Mouse (Mus musculus) embryonic stem cell, embryonic (primary cell): ENCODE results near the gene Fam189b.

ENCODE experiments used
- CTCF ChIA-PET, 4 experiments: fragments of 300-600 bp in 2 of 4; fragments of 350-600 bp in 2 of 4; sonication (Branson Sonifier 250); formaldehyde crosslinking; loops; one replicate each; lab custom pipeline; 2022; ENCODE audit warnings: inconsistent platforms in 2 of 4; lab: Charles Lee
- POLR2A ChIA-PET, 4 experiments: fragments of 300-600 bp in 2 of 4; fragments of 350-600 bp in 2 of 4; sonication (Branson Sonifier 250); formaldehyde crosslinking; loops; one replicate each; lab custom pipeline; 2022; ENCODE audit warnings: antibody characterized with exemption in 4 of 4, inconsistent platforms in 1 of 4; lab: Charles Lee

Fam189b gene

DNA sequence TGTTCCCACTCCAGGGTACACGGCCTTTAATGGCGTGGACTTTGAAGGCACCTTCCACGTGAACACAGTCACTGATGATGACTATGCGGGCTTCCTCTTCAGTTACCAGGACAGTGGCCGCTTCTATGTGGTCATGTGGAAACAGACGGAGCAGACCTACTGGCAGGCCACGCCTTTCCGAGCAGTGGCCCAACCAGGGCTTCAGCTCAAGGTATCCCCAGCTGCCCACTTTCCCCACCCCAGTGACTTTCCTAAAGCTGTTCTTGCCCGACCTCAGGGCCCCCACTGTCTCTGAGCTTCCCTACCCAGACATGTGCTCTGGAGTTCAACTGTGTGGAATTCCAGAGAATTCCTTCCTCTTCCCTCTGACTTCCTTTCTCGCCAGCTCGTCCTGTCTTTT, 41.9 kb downstream of the Fam189b start:
- ChIA-PET POLR2A (interaction anchor here in 3 of 4 experiments (0.6 to 4.7 kb wide), 24 partner anchors 8 to 212 kb away, joined by 3 to 58 read pairs (median 6); partner anchors contain the start of genes Scamp3 (in 2 of the 3), Thbs3 (in 2 of the 3), Clk2 (in 1 of the 3) and Efna1 (in 1 of the 3)), CTCF (interaction anchor here in 3 of 4 experiments (0.5 to 3.9 kb wide), 7 partner anchors 19 to 256 kb away, joined by 3 to 40 read pairs (median 4); partner anchors contain the start of genes Krtcap2 (in 2 of the 3) and Trim46 (in 1 of the 3))

DNA sequence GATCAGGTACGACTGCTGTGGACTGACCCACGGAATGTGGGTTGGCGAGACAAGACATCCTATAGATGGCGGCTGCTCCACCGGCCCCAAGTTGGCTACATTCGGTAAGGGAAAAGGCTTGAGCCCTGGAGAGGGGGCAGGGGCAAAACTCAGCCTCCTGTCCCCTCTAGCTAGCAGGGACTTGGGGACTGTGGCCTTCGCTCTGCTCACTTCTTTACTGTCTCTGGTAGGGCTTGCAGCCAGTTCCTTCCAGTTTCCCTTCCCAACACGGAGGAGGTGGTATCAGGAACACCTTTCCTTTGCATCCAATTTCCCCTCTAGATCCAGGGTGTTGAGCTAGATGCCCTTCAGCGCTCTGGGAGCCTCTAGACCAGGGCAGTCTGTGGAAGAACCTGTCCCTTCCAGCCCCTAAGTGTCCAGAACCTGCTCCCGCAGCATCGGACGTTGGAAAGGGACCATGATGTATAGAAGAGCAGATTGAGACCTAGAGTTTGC, 42.4 kb downstream of the Fam189b start:
- POLR2A ChIA-PET: interaction anchor here in 3 of 4 experiments (0.6 to 4.7 kb wide), 45 partner anchors 8 to 231 kb away, joined by 3 to 58 read pairs (median 4); partner anchors contain the start of genes Thbs3 (in 3 of the 3), Fam189b (in 2 of the 3), Krtcap2 (in 2 of the 3) and Scamp3 (in 2 of the 3)
- CTCF ChIA-PET: interaction anchor here (0.5 to 3.9 kb wide), 10 partner anchors 16 to 256 kb away, joined by 3 to 40 read pairs (median 3); partner anchors contain the start of genes Krtcap2 (in 2 of the 4), Adam15 (in 1 of the 4) and Trim46 (in 1 of the 4)

DNA sequence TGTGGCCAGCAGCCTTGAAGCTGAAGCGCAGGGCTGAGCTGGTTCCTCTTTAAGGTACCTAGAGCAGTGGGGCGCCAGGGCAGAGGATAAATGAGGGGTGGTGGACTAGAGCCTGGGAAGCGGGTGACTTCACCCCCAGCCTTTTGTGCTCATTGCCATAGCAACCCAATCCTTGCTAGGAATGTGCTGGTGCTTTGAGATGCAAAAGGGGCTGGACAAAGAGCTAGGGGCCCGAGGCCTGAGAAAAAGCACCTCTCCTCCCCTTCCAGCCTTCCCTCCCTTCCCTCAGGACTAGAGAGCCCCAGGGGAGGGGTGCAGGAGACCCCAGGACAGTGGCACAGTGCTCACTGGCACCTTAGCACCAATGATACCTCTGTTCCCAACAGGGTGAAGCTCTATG, 43.0 kb downstream of the Fam189b start:
- ChIA-PET POLR2A (interaction anchor here (0.6 to 4.7 kb wide), 61 partner anchors 9 to 673 kb away, joined by 3 to 58 read pairs (median 4); partner anchors contain the start of genes Thbs3 (in 4 of the 4), Fam189b (in 3 of the 4), Scamp3 (in 3 of the 4) and Gba (in 2 of the 4)), CTCF (interaction anchor here in 3 of 4 experiments (0.6 to 3.9 kb wide), 13 partner anchors 12 to 547 kb away, joined by 3 to 40 read pairs (median 3); partner anchors contain the start of genes Krtcap2 (in 2 of the 3), Adam15 (in 1 of the 3), Hcn3 (in 1 of the 3) and Trim46 (in 1 of the 3))

DNA sequence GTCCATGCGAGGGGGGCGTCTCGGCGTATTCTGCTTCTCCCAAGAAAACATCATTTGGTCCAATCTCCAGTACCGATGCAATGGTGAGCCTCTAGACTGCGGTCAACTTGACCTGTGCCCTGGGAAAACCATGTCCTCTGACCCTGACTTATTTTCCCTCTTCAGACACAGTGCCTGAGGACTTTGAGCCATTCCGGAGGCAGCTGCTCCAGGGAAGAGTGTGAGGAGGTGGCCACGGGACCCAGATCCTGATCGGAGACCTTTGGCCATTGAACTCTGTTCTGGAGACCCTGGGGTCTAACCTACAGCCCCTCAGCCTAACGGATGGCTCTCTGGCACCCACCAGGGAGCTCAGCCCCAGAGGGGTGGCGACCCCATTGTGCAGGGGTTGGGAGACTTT, 43.4 kb downstream of the Fam189b start:
- ChIA-PET POLR2A (interaction anchor here (0.5 to 4.7 kb wide), 57 partner anchors 9 to 674 kb away, joined by 3 to 58 read pairs (median 4); partner anchors contain the start of genes Thbs3 (in 4 of the 4), Fam189b (in 3 of the 4), Scamp3 (in 3 of the 4) and Gba (in 2 of the 4)), CTCF (interaction anchor here in 3 of 4 experiments (0.5 to 3.9 kb wide), 14 partner anchors 12 to 547 kb away, joined by 3 to 40 read pairs (median 3); partner anchors contain the start of genes Krtcap2 (in 2 of the 3), Adam15 (in 1 of the 3), Hcn3 (in 1 of the 3) and Trim46 (in 1 of the 3))

DNA sequence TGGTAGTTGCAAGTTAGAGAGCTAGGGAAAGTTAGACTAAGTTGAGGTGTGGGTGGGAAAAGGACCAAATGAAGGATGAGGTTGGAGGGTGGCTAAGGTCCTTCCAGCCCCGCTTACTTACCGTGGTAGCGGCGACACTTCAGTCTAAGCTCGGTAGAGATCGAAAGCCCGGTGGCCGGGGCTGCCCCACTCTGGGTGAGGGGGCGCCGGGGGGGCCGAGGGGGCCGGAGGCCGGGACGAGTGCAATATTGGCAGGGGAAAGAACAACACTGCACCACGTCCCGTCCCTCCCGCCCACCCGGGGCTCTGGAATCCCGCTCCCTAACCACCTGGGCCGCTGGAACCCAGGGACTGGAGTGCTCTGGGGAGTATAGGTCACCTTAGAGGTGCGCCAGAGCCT, 44.0 kb downstream of the Fam189b start, which contains the start of gene Mtx1:
Gene Mtx1 (minus strand): TSS at position 189 of the 400 bp plus-strand sequence.
- POLR2A ChIA-PET: interaction anchor here (0.5 to 4.7 kb wide), 33 partner anchors 9 to 653 kb away, joined by 3 to 58 read pairs (median 4); partner anchors contain the start of genes Thbs3 (in 3 of the 4), Hcn3 (in 2 of the 4), Krtcap2 (in 2 of the 4) and Scamp3 (in 2 of the 4)
- CTCF ChIA-PET: interaction anchor here in 3 of 4 experiments (0.5 to 3.9 kb wide), 9 partner anchors 13 to 223 kb away, joined by 3 to 40 read pairs (median 4); partner anchors contain the start of genes Krtcap2 (in 3 of the 3) and Trim46 (in 2 of the 3)

DNA sequence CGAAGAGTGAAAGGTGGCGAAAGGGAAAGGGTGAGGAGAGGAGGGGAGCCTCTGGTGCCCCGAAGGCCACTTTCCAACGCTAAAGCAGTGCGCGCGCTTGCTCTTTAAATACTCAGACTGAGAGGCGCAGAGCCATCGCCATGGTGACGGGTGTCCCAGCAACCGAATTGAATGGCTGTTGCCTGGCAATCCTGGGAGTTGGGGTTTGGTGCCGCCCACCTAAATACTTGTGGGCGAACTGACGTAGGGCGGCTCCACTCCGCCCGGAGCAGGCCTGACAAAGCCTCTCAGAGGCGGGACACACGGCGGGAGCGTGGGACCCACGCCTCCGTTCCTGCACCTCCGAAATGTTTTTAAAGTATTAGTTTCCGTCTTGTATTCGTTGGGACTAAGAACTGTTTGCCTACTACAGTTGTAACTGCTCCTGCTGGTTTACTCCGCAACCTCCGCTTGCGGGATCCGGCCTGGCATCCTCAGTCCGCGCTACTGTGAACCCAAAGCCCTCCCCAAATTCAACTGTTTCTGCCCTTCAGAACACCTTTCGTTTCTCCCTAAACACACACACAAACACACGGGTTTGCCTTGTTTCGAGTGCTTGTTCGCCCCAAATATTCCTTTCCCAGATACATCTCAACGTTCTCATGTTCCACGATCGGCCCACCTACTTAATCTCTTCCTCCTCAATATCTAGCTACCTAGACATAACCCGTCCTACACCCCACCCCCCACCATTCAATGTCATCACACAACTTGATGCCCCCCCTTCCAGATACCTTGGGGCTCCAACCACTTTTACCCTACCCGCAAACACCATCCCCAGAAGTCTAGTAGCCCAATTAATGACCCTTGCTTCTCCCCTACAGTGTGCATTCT, 44.6 kb downstream of the Fam189b start:
- POLR2A ChIA-PET: interaction anchor here in 3 of 4 experiments (0.5 to 4.7 kb wide), 13 partner anchors 9 to 653 kb away, joined by 3 to 58 read pairs (median 11); partner anchors contain the start of genes Krtcap2 (in 2 of the 3), Thbs3 (in 2 of the 3), Trim46 (in 2 of the 3) and Gba (in 1 of the 3)
- CTCF ChIA-PET: interaction anchor here in 3 of 4 experiments (0.6 to 3.9 kb wide), 7 partner anchors 16 to 228 kb away, joined by 3 to 40 read pairs (median 3); partner anchors contain the start of genes Krtcap2 (in 3 of the 3) and Trim46 (in 2 of the 3)

DNA sequence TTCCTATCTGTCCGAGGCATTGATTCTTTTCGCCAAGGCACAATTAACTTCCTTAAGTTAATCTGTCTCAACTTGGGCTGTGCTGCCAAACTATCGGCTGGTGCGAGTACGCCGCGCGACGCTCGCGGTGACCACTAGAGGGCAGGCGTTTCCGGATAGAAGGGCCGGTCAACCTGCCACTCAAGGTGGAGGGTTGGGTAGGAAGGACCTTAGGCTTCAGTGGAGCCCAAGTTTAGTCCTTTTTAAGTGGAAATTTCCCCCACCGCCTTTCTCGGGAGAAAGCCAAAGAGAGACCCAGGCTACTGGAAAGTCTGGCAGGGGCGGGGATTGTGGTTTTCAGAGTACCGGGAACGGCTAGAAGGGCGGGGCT, 45.2 kb downstream of the Fam189b start:
- ChIA-PET CTCF (no interaction called here), POLR2A (no interaction called here)

DNA sequence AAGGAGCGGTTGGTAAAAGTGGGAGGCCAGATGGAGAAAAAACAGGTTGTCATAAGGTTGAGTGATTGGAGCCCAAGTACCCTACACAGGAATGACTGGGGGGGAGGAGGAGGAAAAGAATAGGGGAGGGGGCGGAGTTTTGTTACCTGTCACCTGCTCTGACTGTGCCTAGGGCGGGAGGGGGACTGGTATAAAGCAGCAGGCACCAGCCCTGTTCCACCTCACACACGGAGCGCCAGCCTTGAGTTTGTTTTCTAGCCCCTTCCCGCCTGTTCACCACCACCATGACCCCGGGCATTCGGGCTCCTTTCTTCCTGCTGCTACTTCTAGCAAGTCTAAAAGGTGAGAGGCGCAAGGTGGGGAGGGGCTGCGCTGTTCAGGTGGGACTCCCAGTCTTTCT, 45.9 kb downstream of the Fam189b start, which contains the start of gene Muc1:
Gene Muc1 (plus strand): TSS at position 222 of the 400 bp plus-strand sequence.
- CTCF ChIA-PET: interaction anchor here in 1 of 4 experiments (1.3 to 6.7 kb wide), 2 partner anchors 16 to 92 kb away, joined by 5 to 81 read pairs; partner anchors contain the start of genes Krtcap2 and Trim46
- POLR2A ChIA-PET: interaction anchor here in 2 of 4 experiments (0.8 to 1.4 kb wide), 3 partner anchors 15 to 178 kb away, joined by 3 to 4 read pairs (median 3); partner anchors contain the start of gene Krtcap2 (in 1 of the 2)

DNA sequence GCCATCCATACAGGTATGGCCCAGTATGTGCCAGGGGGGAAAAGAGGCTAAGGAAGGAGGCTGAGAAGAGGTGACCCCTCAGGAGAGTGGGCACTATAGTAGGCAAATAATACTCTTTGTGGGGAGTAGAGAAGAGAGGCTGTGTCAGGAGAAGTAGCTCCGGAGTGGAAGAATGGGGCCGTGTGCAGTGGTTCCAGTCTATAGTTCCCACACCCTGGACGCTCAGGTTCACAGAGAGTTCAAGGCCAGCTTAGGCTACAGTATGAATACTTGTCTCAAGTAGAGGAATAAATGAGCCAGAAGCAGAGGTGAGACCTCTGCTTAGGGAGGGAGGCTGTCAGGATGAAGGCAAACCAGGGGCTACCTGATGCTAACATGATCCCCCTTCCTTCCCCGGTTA, 46.3 kb downstream of the Fam189b start:
- CTCF ChIA-PET: interaction anchor here in 2 of 4 experiments (0.5 to 6.7 kb wide), 6 partner anchors 13 to 653 kb away, joined by 3 to 81 read pairs (median 3); partner anchors contain the start of genes Krtcap2 (in 1 of the 2) and Trim46 (in 1 of the 2)
- POLR2A ChIA-PET: interaction anchor here in 2 of 4 experiments (0.8 to 1.4 kb wide), 3 partner anchors 15 to 177 kb away, joined by 3 to 4 read pairs (median 3); partner anchors contain the start of gene Krtcap2 (in 1 of the 2)

DNA sequence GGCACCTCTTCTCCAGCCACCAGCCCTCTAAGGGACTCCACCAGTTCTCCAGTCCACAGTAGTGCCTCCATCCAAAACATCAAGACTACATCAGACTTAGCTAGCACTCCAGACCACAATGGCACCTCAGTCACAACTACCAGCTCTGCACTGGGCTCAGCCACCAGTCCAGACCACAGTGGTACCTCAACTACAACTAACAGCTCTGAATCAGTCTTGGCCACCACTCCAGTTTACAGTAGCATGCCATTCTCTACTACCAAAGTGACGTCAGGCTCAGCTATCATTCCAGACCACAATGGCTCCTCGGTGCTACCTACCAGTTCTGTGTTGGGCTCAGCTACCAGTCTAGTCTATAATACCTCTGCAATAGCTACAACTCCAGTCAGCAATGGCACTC, 47.6 kb downstream of the Fam189b start:
- POLR2A ChIA-PET: interaction anchor here in 3 of 4 experiments (0.6 to 1.7 kb wide), 11 partner anchors 13 to 235 kb away, joined by 3 to 7 read pairs (median 3); partner anchors contain the start of genes Fam189b (in 1 of the 3) and Thbs3 (in 1 of the 3)
- CTCF ChIA-PET: interaction anchor here (0.6 to 6.7 kb wide), 8 partner anchors 12 to 16 kb away, joined by 3 to 81 read pairs (median 4); partner anchors contain the start of genes Krtcap2 (in 3 of the 4) and Trim46 (in 3 of the 4)

DNA sequence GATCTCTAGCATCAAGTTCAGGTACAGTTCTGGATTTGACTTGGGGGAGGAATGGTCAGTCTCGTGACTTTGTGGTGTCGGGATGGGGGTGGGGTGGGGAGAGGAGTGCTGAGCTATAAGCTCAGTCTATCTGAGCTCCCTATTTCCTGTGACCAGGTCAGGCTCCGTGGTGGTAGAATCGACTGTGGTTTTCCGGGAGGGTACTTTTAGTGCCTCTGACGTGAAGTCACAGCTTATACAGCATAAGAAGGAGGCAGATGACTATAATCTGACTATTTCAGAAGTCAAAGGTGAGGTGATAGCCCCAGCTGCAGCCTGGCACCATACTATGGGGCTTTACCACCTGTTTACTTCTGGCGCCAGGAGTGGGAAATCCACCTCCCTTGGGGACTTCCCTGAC, 48.4 kb downstream of the Fam189b start:
- CTCF ChIA-PET: interaction anchor here (0.5 to 6.7 kb wide), 7 partner anchors 11 to 218 kb away, joined by 3 to 81 read pairs (median 6); partner anchors contain the start of genes Krtcap2 (in 3 of the 4) and Trim46 (in 3 of the 4)
- POLR2A ChIA-PET: interaction anchor here in 3 of 4 experiments (0.7 to 1.7 kb wide), 8 partner anchors 12 to 236 kb away, joined by 3 to 7 read pairs (median 4); partner anchors contain the start of gene Thbs3 (in 1 of the 3)

DNA sequence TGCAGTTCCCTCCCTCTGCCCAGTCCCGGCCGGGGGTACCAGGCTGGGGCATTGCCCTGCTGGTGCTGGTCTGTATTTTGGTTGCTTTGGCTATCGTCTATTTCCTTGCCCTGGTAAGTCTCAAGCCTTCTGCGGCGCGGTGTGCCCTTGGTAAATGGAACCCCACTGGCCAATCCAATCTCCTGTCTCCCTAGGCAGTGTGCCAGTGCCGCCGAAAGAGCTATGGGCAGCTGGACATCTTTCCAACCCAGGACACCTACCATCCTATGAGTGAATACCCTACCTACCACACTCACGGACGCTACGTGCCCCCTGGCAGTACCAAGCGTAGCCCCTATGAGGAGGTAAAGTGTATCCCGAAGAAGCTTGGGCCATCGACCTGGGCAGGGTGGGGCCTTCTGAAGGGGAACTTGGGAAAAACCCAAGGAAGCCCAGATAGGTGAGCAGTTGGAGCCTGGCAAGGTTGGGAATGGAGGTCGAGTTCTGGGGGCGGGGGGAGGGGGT, 48.9 kb downstream of the Fam189b start:
- CTCF ChIA-PET: interaction anchor here in 3 of 4 experiments (0.5 to 6.7 kb wide), 5 partner anchors 11 to 217 kb away, joined by 4 to 81 read pairs (median 7); partner anchors contain the start of genes Krtcap2 (in 2 of the 3) and Trim46 (in 2 of the 3)
- POLR2A ChIA-PET: interaction anchor here in 2 of 4 experiments (0.6 to 1.7 kb wide), 3 partner anchors 12 to 48 kb away, joined by 3 to 4 read pairs (median 3); no protein-coding TSS in a partner anchor

DNA sequence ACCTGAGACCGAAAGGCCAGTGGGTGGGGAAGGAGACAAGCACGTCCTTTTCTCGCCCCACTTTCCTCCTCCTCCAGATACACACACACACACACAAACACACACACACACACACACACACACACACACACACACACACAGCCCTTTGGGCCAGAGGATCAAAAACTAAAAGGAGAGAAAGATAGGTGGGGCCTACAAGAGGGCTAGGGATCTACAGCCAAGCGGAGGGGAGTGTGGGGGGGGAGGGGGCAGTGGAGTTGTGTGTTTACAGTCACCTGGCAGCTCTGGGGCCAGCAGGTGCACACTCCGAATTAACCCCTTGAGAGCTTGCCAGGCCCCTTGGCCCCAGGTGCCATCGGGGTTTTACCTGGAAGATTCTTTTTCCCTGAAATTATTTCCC, 49.7 kb downstream of the Fam189b start:
- ChIA-PET CTCF (interaction anchor here (0.6 to 6.7 kb wide), 7 partner anchors 10 to 138 kb away, joined by 3 to 81 read pairs (median 5); partner anchors contain the start of genes Krtcap2 (in 1 of the 4) and Trim46 (in 1 of the 4)), POLR2A (interaction anchor here in 2 of 4 experiments (0.8 to 1.7 kb wide), 4 partner anchors 21 to 129 kb away, joined by 3 read pairs; partner anchors contain the start of gene Fam189b (in 1 of the 2))

DNA sequence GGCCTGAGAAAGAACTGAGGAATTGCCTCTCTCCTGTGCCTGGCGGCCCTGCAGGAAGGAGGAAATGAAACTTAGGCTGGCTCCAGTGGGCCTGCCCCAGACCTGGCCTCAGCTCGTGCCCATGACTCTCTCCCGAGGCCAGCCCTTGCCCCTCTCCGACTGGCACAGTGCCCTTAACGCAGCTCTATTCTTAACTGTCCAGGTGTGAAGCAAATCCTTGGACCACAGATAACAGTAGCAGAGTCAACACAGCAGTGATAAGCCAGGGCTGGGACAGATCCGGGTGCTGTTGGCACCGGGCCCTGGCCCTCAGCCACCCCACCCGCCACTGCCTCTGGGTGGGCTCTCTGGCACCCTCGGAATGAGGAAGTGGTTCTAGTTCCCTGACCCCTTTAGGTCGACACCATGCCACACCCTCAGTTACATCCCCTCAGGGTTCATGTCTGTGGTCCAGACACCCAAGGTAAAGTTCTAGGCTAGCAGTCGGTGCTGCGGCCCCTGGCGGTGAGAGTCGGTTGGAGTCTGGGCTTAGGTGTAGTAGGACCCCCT, 50.7 kb downstream of the Fam189b start:
- ChIA-PET POLR2A (interaction anchor here in 2 of 4 experiments (0.6 to 1.7 kb wide), 10 partner anchors 9 to 241 kb away, joined by 3 to 4 read pairs (median 3); partner anchors contain the start of genes Fam189b (in 1 of the 2), Krtcap2 (in 1 of the 2), Scamp3 (in 1 of the 2) and Trim46 (in 1 of the 2)), CTCF (interaction anchor here in 3 of 4 experiments (0.8 to 6.7 kb wide), 6 partner anchors 9 to 291 kb away, joined by 3 to 81 read pairs (median 6); partner anchors contain the start of genes Krtcap2 (in 1 of the 3) and Trim46 (in 1 of the 3))

DNA sequence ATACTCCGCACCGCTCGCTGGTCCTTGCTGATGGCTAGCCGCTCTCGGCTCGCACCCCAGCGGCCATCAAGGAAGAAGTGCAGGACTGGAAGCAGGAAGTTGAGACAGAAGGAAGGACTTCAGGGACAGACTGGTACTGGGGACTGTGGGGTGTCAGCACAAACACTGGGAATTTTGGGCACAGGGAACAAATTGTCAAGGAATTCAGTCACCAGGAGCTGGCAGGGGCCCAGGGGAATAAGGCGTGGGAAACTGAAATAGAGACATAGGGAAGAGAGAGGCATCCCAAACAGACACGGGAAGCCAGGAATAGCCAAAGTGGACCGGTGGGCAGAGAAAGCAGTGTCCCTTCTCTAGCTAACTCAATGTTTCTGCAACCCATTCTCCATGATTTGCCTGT, 53.6 kb downstream of the Fam189b start:
- ChIA-PET POLR2A (interaction anchor here in 2 of 4 experiments (1.0 to 1.9 kb wide), 3 partner anchors 10 to 14 kb away, joined by 3 to 10 read pairs (median 4); partner anchors contain the start of genes Krtcap2 (in 1 of the 2), Mtx1 (in 1 of the 2) and Trim46 (in 1 of the 2)), CTCF (interaction anchor here in 1 of 4 experiments (0.8 kb wide), 1 partner anchor 10 kb away, joined by 5 read pairs; no protein-coding TSS in a partner anchor)
